Mouse (Mus musculus) E14TG2a.4 (cell line): ENCODE results near the gene Ndrg4.

Experiments used
- CTCF ChIP-seq: conservative IDR thresholded peaks from 2 replicates; pipeline ENCODE4 v1.5.1; 2014; ENCODE audit warnings: low read length
- NANOG ChIP-seq: IDR thresholded peaks from 2 replicates; pipeline ENCODE4 v1.6.1; 2014; ENCODE audit warnings: borderline replicate concordance, low read length, mixed read lengths

GRCm38 (mm10) chr8:95760323-95760722 is 83.5 kb downstream of the Ndrg4 start:
- TF ChIP-seq NANOG: no peak
- no peak for TF ChIP-seq CTCF
